Mouse (Mus musculus) heart, postnatal 10 days (tissue): ENCODE results near the gene Pcsk7. TPM values are rescaled to one million over a fixed set of nuclear protein-coding genes. Genes with fewer than 3 reads are reported as not detected.

Experiments
- DNase-seq, 2 experiments: peaks; one replicate each; pipeline ENCODE4 v3.0.0; 2021
- intact Hi-C: fragments of 180-260 bp; cut with DNase I; formaldehyde crosslinking; loops from one replicate; pipeline ENCODE4 v1.15.1; 2025
- total RNA-seq, 2 experiments: library from RNA; stranded (reverse); gene quantifications; 2 replicates each; pipeline ENCODE4 v1.2.3; 2021

Gene Pcsk7
- total RNA-seq, 2 experiments from 2014 or later: 23.5 to 27.2 TPM

DNA sequence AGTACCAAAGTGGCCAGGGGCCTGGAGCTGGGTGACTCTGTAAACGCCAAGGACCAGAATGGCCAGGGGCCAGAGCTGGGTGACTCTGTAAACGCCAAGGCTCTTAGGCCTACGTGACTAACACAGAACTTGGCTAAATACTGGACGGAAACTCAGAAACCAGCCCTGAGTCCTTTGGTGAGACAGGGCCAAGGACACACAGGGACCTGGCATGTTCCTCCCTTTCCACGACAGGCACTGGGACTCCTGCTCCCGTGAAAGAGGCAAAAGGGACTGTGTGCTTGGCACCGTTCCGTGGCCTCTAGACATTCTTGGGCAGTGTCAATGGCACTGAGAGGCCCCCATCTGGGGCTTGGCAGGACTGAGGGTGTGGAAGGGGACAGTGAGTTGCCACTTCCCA, 31.8 kb downstream of the Pcsk7 start:
- intact Hi-C loops: no loop called here
- peak; percentile 63 to 64 for DNase-seq

DNA sequence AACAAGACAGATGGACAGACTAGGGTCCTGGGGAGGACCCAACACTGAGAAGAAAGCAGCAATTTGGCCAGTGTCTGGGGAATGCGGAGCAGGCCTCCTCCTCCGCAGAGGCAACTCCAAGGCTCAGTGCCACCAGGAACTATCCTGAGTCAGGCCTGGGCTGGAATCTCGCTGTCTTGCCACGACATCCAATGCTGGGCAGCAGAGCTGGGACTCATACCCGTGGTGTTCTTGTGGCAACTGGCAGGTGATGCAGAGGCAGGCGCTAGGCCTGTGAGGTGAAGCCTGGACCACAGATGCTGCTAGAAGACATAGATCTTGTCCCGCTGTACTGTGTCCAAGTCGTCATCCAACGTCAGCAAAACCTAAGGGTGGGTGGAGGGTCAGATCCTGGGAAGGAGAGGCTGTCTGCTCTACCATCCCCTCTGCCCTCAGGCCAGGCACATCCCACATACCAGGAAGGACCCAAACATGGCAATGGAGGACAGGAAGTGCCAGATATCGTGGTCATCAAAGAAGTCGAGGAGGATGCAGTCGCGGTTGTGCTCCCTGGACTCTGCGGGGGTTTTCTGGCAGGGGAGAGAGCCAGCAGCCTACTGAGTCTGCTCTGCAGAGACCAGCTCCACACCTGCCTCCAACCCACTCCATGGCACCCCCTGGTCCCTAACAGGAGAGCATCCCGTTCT, 32.8 kb downstream of the Pcsk7 start:
- intact Hi-C loops: no loop called here
- DNase-seq: no peak

DNA sequence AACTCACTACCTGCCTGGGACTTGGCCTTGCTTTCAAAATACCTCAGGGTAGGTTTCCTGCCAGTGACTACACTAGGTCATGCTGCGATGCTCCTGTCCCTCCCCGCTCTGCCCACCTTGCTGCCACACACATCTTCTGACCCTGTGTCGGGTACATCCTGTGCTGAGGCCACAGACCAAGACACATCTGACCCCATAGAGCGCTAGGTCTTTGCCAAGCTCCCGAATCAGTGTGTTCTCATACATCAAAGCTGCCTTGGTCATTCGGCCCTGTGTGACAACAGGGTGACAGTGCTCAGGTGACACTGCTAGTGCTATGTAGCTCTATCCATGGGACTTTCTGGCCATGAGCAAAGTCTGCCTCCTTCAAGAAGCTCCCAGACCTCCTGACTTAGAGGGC, 33.5 kb downstream of the Pcsk7 start:
- intact Hi-C loops: no loop called here
- DNase-seq: no peak

DNA sequence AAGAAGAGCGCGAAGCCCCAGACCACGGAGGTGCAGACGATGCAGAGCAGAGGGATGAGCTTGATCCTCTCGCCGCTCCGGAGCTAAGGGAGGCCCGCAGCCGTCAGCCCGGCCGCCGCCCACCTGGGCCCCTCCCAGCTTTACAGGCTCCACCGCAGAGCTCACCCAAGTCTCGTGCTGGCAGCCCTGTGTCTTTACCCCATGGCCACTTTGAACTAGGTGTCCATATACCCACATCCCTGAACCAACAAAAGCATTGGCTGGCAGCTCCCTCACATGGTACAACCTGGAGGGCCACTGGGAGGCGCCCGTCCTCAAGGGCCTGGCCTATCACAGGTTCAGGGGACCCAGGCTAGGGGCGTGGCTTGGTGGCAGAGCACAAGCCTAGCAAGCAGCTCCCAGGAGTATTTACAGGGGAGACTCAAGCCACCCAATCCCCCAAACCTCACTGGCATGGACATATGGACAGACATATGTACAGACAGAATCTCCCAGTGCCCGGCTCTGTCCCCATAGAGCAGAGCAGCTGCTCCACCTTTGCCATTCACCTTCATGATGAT, 35.1 kb downstream of the Pcsk7 start:
- DNase-seq: no peak
- intact Hi-C loops: no loop called here

DNA sequence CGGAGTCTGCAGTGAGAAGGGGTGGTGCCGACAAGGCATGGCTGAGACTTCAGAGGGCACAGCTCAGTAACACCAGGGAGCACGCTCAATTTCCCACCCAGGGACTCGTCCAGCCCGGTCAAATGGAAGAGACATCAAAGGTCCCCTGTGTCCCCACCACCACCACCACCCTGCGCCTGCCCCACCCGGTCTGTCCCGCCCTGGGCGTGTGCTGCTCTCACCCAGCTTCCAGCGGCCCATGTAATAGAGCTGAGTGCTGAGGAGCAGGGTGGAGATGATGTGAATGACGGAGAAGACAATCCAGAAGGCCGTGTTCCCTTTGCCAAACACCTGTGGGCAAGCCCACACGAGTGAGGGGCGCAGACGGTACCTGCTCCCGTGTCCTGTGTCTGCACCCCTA, 36.2 kb downstream of the Pcsk7 start:
- intact Hi-C loops: no loop called here
- no peak for DNase-seq

DNA sequence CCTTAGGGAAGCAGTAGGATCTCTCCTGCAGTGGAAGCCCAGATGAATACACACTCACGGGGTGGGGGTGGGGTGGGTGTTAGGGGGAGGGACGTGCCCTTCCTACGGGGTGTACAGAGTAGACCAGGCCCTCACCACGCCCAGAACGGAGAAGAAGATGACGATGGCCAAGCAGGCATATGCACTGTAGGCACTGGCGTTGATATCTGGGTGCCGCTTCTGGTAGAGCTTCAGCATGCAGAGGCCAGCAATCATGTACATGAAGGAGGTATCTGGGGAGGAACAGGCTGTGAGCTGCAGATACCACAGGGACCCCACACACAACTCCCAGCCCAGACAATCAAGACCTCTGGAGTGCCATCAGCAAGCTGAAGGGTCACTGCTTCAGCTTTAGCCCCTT, 36.6 kb downstream of the Pcsk7 start:
- intact Hi-C loops: no loop called here
- no peak for DNase-seq

DNA sequence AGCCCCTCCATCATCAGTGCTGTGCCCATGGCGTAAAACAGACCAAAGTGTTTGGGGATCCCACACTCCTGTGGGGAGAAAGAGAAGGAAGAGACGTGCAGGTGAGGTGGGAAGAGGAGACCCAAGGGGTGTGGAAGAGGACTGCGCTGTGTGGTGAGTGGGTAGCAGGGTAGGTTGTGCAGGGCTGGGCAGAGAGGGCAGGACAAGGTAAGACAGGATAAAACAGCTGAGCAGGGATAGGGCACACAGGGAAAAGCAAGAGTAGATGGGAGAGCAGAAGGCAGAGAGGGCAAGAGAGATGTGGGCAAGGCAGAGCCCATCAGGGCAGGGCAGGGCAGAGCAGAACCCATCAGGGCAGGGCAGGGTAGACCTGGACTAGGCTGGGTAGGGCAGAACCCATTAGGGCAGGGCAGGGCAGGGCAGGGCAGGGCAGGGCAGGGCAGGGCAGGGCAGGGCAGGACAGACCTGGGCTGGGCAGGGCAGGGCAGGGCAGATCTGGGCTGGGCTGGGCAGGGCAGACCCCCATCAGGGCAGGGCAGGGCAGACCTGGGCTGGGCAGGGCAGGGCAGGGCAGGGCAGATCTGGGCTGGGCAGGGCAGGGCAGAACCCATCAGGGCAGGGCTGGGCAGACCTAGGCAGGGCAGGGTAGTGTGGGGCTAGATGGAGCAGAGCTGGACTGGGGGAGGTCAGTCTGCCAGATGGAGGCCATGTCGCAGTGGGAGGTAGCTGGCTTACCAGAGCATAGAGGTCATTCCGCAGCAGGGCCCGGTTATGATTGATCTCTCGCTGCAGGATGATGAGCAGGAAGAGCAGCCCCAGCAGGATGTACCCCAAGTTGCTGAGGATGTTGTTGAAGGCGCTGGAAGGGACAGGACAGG, 37.6 kb downstream of the Pcsk7 start:
- intact Hi-C loops: no loop called here
- no peak for DNase-seq

DNA sequence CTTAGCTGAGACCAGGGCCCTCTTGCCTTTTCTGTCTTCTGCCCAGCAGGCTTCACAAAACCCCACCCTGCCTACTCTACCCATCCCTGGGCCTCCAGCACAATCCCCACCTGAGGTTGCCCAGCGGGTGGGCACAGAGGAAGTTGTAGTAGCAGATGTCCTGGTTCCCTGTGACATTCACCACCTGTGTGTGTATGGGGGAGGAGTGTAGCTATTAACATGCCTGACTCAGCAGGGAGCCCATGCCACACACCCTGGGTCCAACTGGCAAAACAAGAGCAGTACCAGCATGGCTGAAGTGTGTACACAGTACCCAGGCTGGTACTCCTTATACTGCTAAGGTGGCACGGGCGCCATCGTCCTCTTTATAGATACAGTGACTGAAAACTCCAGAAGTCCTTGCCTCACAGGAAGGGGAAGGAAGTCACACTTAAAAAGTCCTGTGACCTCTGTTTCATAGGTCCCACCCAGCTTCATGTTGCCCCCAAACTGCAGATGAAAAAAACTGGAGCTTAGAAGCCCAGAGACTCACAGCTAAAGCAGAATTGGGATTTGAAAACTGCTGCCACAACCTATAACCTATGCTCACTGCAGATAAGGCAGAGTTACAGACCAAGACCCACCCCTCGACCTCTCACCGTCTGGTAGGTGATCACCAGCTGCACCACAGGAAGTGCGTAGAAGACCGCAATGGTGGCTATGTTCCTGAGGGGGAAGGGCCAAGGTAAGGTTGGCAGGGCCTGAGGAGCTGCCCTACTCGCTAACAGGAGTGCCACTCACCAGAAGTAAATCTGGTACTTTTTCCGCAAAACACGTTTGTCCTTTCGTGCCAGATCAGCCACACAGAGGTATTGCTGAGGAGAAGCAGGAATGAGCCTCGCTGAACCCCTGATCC, 38.5 kb downstream of the Pcsk7 start:
- intact Hi-C loops: no loop called here
- no peak for DNase-seq

DNA sequence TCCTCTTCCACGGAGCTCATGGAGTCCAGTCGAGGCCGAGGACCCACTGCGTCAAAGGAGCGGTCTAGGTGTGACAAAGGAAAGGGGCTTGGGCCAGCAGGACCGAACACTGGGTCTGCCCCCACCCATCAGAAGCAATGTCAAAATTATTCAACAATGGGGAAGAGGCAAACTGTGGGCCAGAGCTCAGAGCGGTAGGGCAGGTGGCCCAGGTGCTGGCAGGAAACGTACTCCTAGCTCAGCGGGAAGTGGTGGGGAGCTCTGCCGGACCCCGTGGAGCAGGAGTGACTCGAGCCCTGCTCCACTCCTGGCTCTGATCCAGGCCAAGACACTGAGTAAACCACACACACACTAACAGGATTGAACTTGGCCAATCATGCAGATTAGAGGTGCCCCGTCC, 39.4 kb downstream of the Pcsk7 start:
- intact Hi-C loops: no loop called here
- DNase-seq: no peak

DNA sequence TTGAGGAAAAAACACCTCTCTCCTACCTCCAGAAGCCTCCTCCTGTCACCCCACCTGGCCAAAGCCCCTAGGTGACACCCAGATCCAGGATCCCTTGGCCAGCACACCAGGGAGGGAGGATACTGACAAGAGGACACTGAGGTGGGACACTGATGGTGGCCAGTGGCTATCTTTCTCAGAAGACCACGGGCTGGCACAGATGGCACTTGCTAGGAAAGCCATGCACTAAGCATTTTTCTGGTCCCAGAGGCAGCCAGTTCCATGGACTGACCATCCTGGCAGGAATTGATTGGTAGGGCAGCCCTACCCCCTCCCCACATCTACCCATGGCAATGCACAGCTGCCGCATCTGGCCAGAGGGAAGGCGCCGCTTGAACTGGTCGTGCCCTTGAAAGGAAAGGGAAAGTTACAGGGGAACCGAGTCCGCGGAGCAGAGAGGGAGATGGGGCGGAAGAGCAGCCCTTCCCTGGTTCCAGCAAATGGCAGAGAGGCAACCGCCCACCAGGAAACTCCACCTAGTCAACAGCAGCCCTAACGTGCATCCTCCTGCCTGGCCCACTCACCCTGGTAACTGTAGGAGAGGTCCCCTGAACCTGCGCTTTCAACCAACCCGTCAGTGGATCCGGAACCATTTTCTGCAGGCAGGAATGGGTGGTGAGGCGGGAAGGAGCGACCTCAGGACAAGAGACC, 40.0 kb downstream of the Pcsk7 start:
- DNase-seq: no peak
- intact Hi-C loops: no loop called here

DNA sequence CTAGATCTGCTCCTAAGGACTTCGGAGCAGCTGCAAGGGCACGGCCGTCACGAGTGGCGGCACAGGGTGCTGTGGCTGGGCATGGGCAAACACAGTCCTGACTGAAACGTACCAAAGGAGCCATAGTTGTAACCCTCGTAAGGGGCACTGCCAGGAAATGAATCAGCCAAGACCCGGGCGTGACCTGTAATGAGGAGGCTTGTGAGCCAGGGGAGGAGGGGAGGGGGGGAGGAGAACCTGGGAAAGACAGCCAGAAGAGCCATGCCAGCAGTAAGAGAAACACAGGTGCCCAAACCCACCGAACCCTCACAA, 40.5 kb downstream of the Pcsk7 start:
- no peak for DNase-seq
- intact Hi-C loops: no loop called here

DNA sequence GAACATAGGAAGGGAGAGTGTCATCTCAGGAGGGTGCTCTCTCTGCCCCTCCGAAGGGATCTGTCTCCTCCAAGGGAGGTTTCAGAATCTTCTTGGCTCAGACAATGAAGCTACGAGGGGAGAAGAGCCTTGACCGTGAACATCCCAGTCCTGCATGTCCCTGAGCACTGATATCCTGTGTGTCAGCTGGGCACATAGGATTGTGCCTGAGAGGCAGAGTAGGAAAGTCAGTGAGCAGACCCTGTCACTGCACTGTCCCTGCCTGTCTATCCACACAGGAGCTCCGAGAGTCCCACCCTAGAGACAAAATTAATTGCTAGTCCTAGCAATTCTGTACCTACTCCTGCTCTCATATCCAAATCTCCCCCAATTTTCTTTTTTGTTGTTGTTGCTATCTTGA, 45.8 kb downstream of the Pcsk7 start:
- intact Hi-C loops: loop anchor here (5.0 kb wide), 1 partner anchor 45 kb away; the partner anchor contains the start of genes Pcsk7 and Rnf214
- no peak for DNase-seq

DNA sequence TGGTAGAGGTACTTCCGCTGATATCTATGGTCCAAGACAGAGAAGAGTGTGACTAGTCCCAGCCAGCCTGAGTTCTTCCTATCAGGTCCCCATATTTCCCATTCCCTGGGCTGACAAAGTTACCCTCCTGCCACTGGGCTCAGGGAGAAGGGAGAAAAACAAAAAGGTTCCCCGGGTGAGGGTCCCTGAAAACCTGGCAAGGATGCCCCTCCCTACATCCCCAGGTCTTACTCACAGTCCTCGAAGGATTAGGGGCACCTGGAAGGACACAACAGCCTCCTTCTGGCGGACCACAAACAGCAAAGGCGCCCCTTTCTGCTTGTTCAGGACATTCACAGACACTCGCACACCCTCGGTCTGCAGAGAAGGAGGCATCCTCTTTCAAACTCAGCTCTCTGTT, 46.6 kb downstream of the Pcsk7 start:
- intact Hi-C loops: loop anchor here (5.0 kb wide), 1 partner anchor 46 kb away; the partner anchor contains the start of genes Pcsk7 and Rnf214
- no peak for DNase-seq

DNA sequence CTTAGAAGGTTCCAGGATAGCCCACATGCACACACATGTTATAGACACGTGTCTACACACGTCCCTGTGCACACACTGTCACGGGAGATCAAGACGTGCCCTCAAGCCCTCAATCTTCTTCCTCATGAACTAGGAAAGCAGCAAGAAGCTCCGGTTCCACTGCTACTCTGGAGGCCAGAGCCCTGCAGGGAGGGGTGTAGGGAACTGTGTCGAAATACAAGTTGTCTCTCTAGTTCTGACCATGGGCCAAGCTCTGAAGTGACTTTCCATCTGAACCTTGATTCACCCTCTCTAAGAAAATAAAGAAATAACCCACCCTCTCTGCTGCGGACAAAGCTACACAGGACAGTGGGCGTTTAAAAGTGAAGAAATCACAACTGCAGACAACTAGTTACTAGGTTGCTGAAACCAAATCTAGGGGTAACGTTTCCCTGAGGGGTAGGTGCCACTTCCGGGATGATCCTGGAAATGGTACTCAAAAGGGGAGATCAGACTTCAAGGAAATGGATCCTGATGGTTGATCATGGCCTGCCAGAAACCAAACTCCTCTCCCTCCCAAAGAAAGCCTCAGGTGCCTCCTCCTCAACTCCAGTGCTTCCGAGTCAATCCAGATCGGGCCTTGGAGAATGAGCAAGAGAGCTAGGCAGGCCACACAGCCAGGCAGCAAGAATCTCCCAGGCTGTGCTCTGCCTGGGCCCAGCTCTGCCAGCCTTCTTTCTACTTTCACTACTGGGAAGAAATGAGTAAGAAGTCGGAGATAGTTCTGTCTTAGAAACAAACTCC, 47.4 kb downstream of the Pcsk7 start:
- intact Hi-C loops: loop anchor here (5.0 kb wide), 1 partner anchor 46 kb away; the partner anchor contains the start of genes Pcsk7 and Rnf214
- no peak for DNase-seq

DNA sequence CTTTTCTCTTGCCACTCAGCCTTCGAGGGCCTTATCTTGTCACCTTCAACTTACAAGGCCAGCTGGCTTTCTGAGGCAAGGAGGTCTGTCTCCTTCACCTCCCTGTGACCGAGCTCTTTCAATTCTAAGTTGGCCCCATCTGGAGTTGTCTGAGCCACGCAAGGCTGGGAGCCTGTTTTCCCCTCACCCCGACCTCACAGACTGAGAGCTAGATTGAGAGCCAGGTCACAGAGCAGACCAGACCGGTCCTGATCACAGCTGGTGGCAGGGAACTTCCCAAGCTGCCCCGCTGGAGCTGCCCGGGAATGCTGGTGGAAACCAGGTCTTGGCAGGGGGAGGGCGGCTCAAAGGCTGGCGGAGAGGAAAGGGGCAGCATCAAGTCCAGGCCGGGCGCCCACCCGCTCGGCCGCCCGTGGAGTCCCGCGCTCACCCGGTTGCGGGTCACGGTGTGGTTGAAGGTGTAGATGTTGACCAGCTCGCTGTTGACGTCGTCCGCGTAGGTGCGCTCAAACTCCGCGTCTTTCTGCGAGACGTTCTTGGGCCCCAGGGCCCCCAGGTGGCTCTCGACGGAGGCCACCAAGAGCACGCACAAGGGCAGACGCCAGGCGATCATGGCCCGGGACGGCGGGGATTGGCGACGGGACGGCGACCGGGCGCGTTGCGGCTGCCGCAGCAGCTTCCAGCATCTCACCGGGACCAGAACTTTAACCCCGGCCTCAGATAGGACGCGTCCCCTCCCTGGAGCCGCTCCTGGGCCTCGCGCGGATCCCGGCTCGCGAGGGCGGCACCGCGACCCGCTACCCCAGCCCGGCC, 48.2 kb downstream of the Pcsk7 start:
- intact Hi-C loops: loop anchor here (5.0 kb wide), 1 partner anchor 47 kb away; the partner anchor contains the start of genes Pcsk7 and Rnf214
- peak; percentile 61 to 72 for DNase-seq

DNA sequence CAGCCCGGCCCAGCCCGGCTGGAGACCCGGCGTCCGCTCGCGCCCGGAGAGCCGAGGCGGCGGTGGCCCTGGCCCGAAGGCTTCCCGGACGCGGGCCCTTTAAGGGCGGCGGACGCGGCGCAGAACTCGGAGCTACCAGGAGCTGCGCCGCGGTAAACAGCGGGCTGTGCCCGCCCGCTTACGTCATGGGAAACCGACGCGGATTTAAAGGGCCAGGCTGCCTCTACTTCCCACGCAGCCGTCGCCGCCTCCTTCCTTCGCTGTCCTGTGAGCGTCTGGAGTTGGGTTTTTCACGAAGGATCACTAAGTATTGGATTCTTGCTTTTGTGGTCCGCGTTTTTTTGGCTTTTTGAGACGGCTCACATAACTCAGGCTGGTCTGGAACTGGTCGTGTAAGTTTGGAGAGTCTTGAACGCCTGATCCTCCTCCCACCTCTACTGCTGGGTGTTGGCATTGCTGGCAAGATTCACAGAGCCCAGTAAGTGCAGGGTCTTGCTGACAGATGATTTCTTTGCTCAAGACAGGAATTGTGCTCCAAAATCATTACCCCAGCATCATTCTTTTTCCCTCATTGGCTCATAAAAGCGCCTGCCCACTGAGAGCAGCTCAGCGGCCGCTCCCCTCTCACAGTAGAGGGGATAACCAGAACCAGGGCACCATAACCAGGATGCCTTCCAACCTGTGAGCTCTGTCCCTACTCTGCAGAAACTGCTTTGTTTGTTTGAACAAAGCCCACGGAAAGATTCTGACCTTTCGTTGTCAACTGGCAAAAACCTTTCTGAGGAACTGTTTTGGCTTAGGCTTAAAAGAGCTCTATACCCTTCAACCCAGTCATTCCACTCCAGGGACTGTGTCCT, 49.0 kb downstream of the Pcsk7 start, which contains the start of gene Sidt2:
TSS of gene Sidt2 (minus strand) at position 152 of the 857 bp plus-strand sequence.
- intact Hi-C loops: no loop called here
- peak; percentile 91 to 93 for DNase-seq

DNA sequence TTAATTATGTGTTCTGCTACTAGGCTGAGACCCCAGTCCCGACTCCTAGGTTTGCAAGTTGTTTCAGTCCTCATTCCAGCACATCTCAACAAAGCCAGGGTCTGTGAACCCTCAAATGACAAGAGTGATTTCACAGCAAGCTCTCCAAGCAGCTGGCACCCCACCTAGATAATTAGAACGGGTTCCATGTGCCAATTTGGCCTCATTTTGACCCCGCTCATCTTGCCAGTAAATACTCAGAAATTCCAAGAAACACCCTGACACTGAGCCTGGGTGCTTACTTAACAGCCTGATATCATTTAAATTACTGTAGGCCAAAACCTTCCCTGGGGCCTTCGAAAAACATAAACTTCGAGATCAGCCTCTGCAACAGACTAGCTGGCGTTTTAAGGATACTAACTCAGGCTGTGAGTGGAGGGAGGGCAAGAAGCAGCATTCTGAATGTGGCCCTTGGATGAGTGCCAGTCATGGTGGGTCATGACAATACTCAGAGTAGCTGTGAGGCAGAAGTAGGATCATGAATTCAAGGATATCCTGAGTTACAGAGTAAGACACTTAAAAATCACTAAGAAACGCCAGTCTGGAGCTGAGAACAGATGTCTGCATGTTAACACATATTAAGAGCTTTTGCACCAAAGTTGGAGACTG, 51.9 kb downstream of the Pcsk7 start:
- intact Hi-C loops: no loop called here
- peak; percentile 44 to 58 for DNase-seq
